Mouse (Mus musculus): Measurements from ENCODE around the gene Nrap. TPM values are rescaled to one million over a fixed set of nuclear protein-coding genes. Genes with fewer than 3 reads are reported as not detected.

Nrap gene
- total and polyA plus RNA-seq, 2 experiments from 2014 or later, result 60.1 to 163 TPM

- Histone ChIP-seq H3K36me3 (replicated peaks; ENCODE audit: control insufficient read depth, insufficient read depth, low read length) (no peaks in the 10 kb centered on the region), H3K4me1 (ENCODE audit: control insufficient read depth, insufficient read depth) (0 out of 2 replicates have a peak, but pooled peaks cover 5% of the 10 kb centered on the region), H3K27me3 (ENCODE audit: control insufficient read depth, insufficient read depth, low read length) (no peaks in the 10 kb centered on the region), H3K4me2 (ENCODE audit: low read depth, low read length) (no peak overlapping the region), H3K9ac (replicated peaks; ENCODE audit: low read depth, low read length) (no peak overlapping the region), H3K4me3 (ENCODE audit: low read depth, low read length) (no peak overlapping the region), H3K27ac (ENCODE audit: low read depth) (no peak overlapping the region), H3K9me3 (replicated peaks; ENCODE audit: control insufficient read depth, low read length) (no peaks in the 10 kb centered on the region)
- WGBS, result 33% methylated on average over 6 of the region's 6 CpGs
- ATAC-seq (ENCODE audit: insufficient read depth, low read depth) (peak; percentile 19; the same call in 1 of the 2 replicates), DNase-seq (ENCODE audit: low spot score) (no peak)
- TF ChIP-seq EP300 (IDR thresholded peaks at IDR 0.05; ENCODE audit: low read depth), result no peak
- no peak for TF ChIP-seq CTCF (IDR thresholded peaks at IDR 0.05; ENCODE audit: low read depth)
Measured at GRCm38 (mm10) chr19:56291898-56292297, 97.9 kb downstream of the Nrap start.

- Histone ChIP-seq H3K4me3 (ENCODE audit: low read depth, low read length) (no peak overlapping the region), H3K36me3 (replicated peaks; ENCODE audit: control insufficient read depth, insufficient read depth, low read length) (no peaks in the 10 kb centered on the region), H3K27ac (ENCODE audit: low read depth) (no peak overlapping the region), H3K9me3 (replicated peaks; ENCODE audit: control insufficient read depth, low read length) (no peaks in the 10 kb centered on the region), H3K9ac (replicated peaks; ENCODE audit: low read depth, low read length) (no peak overlapping the region), H3K4me1 (ENCODE audit: control insufficient read depth, insufficient read depth) (0 out of 2 replicates have a peak, but pooled peaks cover 5% of the 10 kb centered on the region), H3K4me2 (ENCODE audit: low read depth, low read length) (no peak overlapping the region), H3K27me3 (ENCODE audit: control insufficient read depth, insufficient read depth, low read length) (no peaks in the 10 kb centered on the region)
- ATAC-seq (ENCODE audit: insufficient read depth, low read depth), result no peak
- DNase-seq (ENCODE audit: low spot score), result no peak
- TF ChIP-seq EP300 (IDR thresholded peaks at IDR 0.05; ENCODE audit: low read depth), result no peak
- WGBS, result 82% methylated on average over 8 of the region's 8 CpGs
Measured at GRCm38 (mm10) chr19:56289642-56290041, 100.2 kb downstream of the Nrap start.

GRCm38 (mm10) chr19:56288436-56288835, 101.4 kb downstream of the Nrap start:
- Histone ChIP-seq H3K36me3 (replicated peaks; ENCODE audit: control insufficient read depth, insufficient read depth, low read length) (no peaks in the 10 kb centered on the region), H3K4me1 (ENCODE audit: control insufficient read depth, insufficient read depth) (0 out of 2 replicates have a peak, but pooled peaks cover 5% of the 10 kb centered on the region), H3K27ac (ENCODE audit: low read depth) (no peak overlapping the region), H3K9me3 (replicated peaks; ENCODE audit: control insufficient read depth, low read length) (no peaks in the 10 kb centered on the region), H3K4me3 (ENCODE audit: low read depth, low read length) (no peak overlapping the region), H3K27me3 (ENCODE audit: control insufficient read depth, insufficient read depth, low read length) (no peaks in the 10 kb centered on the region), H3K9ac (replicated peaks; ENCODE audit: low read depth, low read length) (no peak overlapping the region), H3K4me2 (ENCODE audit: low read depth, low read length) (no peak overlapping the region)
- DNase-seq (ENCODE audit: low spot score) (no peak), ATAC-seq (ENCODE audit: insufficient read depth, low read depth) (no peak)
- WGBS, result 72% methylated on average over 4 of the region's 4 CpGs
- TF ChIP-seq EP300 (IDR thresholded peaks at IDR 0.05; ENCODE audit: low read depth) (no peak), CTCF (IDR thresholded peaks at IDR 0.05; ENCODE audit: low read depth) (no peak)

- no peak overlapping the region for H3K9ac ChIP-seq (replicated peaks; ENCODE audit: low read depth, low read length)
- ATAC-seq (ENCODE audit: insufficient read depth, low read depth) (no peak), DNase-seq (ENCODE audit: low spot score) (no peak)
- no peak overlapping the region for H3K4me3 ChIP-seq (ENCODE audit: low read depth, low read length)
- TF ChIP-seq CTCF (IDR thresholded peaks at IDR 0.05; ENCODE audit: low read depth), result no peak
- no peak for TF ChIP-seq EP300 (IDR thresholded peaks at IDR 0.05; ENCODE audit: low read depth)
- no peak overlapping the region for H3K4me2 ChIP-seq (ENCODE audit: low read depth, low read length)
- H3K27ac ChIP-seq (ENCODE audit: low read depth), result no peak overlapping the region
- 0 out of 2 replicates have a peak, but pooled peaks cover 5% of the 10 kb centered on the region for H3K4me1 ChIP-seq (ENCODE audit: control insufficient read depth, insufficient read depth)
- no peaks in the 10 kb centered on the region for H3K27me3 ChIP-seq (ENCODE audit: control insufficient read depth, insufficient read depth, low read length)
- WGBS, result 74% methylated on average over 15 of the region's 15 CpGs
- H3K9me3 ChIP-seq (replicated peaks; ENCODE audit: control insufficient read depth, low read length), result no peaks in the 10 kb centered on the region
- H3K36me3 ChIP-seq (replicated peaks; ENCODE audit: control insufficient read depth, insufficient read depth, low read length), result no peaks in the 10 kb centered on the region
Measured at GRCm38 (mm10) chr19:56287580-56288367, 102.1 kb downstream of the Nrap start.

- TF ChIP-seq EP300 (IDR thresholded peaks at IDR 0.05; ENCODE audit: low read depth) (no peak), CTCF (IDR thresholded peaks at IDR 0.05; ENCODE audit: low read depth) (no peak)
- Histone ChIP-seq H3K4me1 (ENCODE audit: control insufficient read depth, insufficient read depth) (no peaks in the 10 kb centered on the region), H3K27me3 (ENCODE audit: control insufficient read depth, insufficient read depth, low read length) (no peaks in the 10 kb centered on the region), H3K4me3 (ENCODE audit: low read depth, low read length) (no peak within 1 kb of the TSS), H3K9ac (replicated peaks; ENCODE audit: low read depth, low read length) (no peak within 1 kb of the TSS), H3K27ac (ENCODE audit: low read depth) (no peak within 1 kb of the TSS), H3K4me2 (ENCODE audit: low read depth, low read length) (no peak within 1 kb of the TSS), H3K36me3 (replicated peaks; ENCODE audit: control insufficient read depth, insufficient read depth, low read length) (no peaks in the 10 kb centered on the region), H3K9me3 (replicated peaks; ENCODE audit: control insufficient read depth, low read length) (no peaks in the 10 kb centered on the region)
- WGBS, result 58% methylated on average over 7 of the region's 7 CpGs
- DNase-seq (ENCODE audit: low spot score) (no peak), ATAC-seq (ENCODE audit: insufficient read depth, low read depth) (no peak)
Measured at GRCm38 (mm10) chr19:56286866-56287265, 103.0 kb downstream of the Nrap start, which contains the start of gene Habp2. Gene Habp2 (plus strand): TSS chr19:56287137.
